In the genomic region with DNA sequence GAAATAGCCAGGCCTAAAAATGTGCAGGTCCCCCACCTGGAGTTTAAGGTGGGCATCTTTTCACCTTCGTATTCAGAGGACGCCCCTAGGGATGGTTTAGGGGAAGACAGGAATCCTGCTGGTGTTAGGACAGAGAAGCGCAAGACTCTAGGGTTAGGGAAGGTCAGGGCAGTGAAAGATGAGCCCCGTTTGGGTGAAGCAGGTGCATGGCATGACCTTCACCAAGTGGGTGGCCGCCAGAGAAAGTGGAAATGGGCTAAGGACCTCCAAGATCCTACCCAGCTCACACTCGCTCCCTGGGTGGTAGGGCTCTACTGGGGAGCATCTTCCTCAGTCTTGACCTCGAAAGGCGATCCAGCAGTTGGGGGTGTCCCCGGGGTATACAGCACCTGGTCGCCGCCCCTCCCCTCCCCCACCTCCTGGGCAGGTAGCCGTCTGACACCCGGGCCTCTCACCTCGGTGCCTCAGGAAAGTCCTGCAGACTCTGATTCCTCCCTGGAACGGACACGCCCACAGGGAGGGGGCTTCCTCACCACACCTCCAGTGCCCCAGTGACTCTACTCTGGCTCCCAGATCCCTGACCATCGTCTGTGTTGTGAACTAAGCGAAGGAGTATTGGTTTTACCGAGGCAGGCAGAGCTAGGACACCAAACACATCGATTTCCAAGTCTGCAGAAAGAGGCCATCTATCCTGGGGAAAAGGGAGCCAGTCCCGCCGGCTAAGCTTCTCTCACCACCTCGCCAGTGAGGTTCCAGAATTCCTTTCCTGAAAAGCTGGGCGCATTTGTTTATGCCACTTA, we compare ENCODE assay signal across 9 mouse cellular contexts. TPM values are rescaled to one million over a fixed set of nuclear protein-coding genes. Genes with fewer than 3 reads are reported as not detected.
DNase-seq lines count a peak whose midpoint lies in the region; ATAC-seq and TF ChIP-seq lines count a peak whose summit lies in the region.
"Had no signal": no experiment of that assay in that cellular context is flagged by ENCODE, and none has a peak within 500 bp of the region (broad histone marks: within the 10 kb centered on the region; RNA-seq: fewer than 3 reads in every experiment).

No protein-coding gene starts in this region.

- no peak for TF ChIP-seq EP300 in liver, postnatal 0 days (IDR thresholded peaks at IDR 0.05; ENCODE audit: low read depth)

- peaks cover 12% of the 10 kb centered on the region for H3K4me1 ChIP-seq in heart, embryonic 11.5 days (ENCODE audit: control insufficient read depth, insufficient read depth, low read length)
- H3K4me1 ChIP-seq in hindbrain, embryonic 10.5 days (replicated peaks): peaks cover 33% of the 10 kb centered on the region
- H3K4me1 ChIP-seq in liver, postnatal 0 days (ENCODE audit: insufficient read depth): peaks cover 11% of the 10 kb centered on the region

- peak; percentile 53; the same call in 1 of the 2 replicates for ATAC-seq in heart, embryonic 11.5 days (replicated peaks; ENCODE audit: insufficient number of reproducible peaks, low FRiP score, low TSS enrichment)
- no peak for ATAC-seq in liver, postnatal 0 days

- DNase-seq in heart, postnatal 14 days: no peak
- DNase-seq in ES-CJ7 (ENCODE audit: low read depth, low spot score): peak; percentile 87
- DNase-seq in hindbrain, embryonic 10.5 days (ENCODE audit: low spot score): peak; percentile 12
- peak; percentile 28 for DNase-seq in liver, postnatal 0 days
- no peak for DNase-seq in frontal cortex, adult 2 months (ENCODE audit: extremely low spot score in 1 of 2, low spot score in 1 of 2)
- DNase-seq in layer of hippocampus, adult 11-12 months (ENCODE audit: low spot score): no peak
- no peak for DNase-seq in layer of hippocampus, postnatal 14 days (ENCODE audit: low spot score in 2 of 2)
- DNase-seq: cerebellum, postnatal 36 days had no signal

- H3K27me3 ChIP-seq in heart, embryonic 11.5 days (ENCODE audit: control insufficient read depth, insufficient read depth, low read length): peaks cover 20% of the 10 kb centered on the region
- H3K27me3 ChIP-seq in hindbrain, embryonic 10.5 days (ENCODE audit: insufficient read depth, poor library complexity, severe bottlenecking): peaks cover 42% of the 10 kb centered on the region
- H3K27me3 ChIP-seq in liver, postnatal 0 days (ENCODE audit: insufficient read depth, low read length): 0 out of 2 replicates have a peak, but pooled peaks cover 2% of the 10 kb centered on the region

- H3K9ac ChIP-seq in heart, embryonic 11.5 days (ENCODE audit: low read depth, low read length): no peak overlapping the region; the same call in 1 of the 2 replicates
- no peak overlapping the region for H3K9ac ChIP-seq in liver, postnatal 0 days (replicated peaks)

- no peaks in the 10 kb centered on the region for H3K9me3 ChIP-seq in heart, embryonic 11.5 days (replicated peaks; ENCODE audit: control insufficient read depth, low read length)
- H3K9me3 ChIP-seq in hindbrain, embryonic 10.5 days: peaks cover 3% of the 10 kb centered on the region; the same call in 1 of the 2 replicates
- H3K9me3 ChIP-seq in liver, postnatal 0 days (ENCODE audit: low read length): no peaks in the 10 kb centered on the region

- peak overlapping the region; percentile 28 for H3K4me3 ChIP-seq in heart, embryonic 11.5 days (ENCODE audit: low read depth, low read length)
- H3K4me3 ChIP-seq in hindbrain, embryonic 10.5 days: peak overlapping the region; percentile 40
- H3K4me3 ChIP-seq in liver, postnatal 0 days (ENCODE audit: low read depth, low read length): peak overlapping the region; percentile 3; the same call in 1 of the 2 replicates

- intact Hi-C loops in heart, postnatal 14 days (cut with DNase I): no loop called here

- no peaks in the 10 kb centered on the region for H3K36me3 ChIP-seq in heart, embryonic 11.5 days (ENCODE audit: control insufficient read depth, insufficient read depth, low read length)
- H3K36me3 ChIP-seq in hindbrain, embryonic 10.5 days: no peaks in the 10 kb centered on the region
- no peaks in the 10 kb centered on the region for H3K36me3 ChIP-seq in liver, postnatal 0 days (replicated peaks; ENCODE audit: insufficient read depth, low read length)

- H3K4me2 ChIP-seq in heart, embryonic 11.5 days: peak overlapping the region; percentile 53
- peak overlapping the region; percentile 62 for H3K4me2 ChIP-seq in liver, postnatal 0 days (ENCODE audit: low read depth, low read length)

- TF ChIP-seq CTCF in liver, postnatal 0 days (IDR thresholded peaks at IDR 0.05; ENCODE audit: low read depth): no peak

- WGBS in heart, embryonic 11.5 days (ENCODE audit: insufficient replicate concordance): 2% methylated on average over 23 of the region's 24 CpGs
- WGBS in hindbrain, embryonic 10.5 days: 7% methylated on average over 24 of the region's 24 CpGs
- 7% methylated on average over 24 of the region's 24 CpGs for WGBS in liver, postnatal 0 days (ENCODE audit: insufficient replicate concordance)

- no peak overlapping the region for H3K27ac ChIP-seq in heart, embryonic 11.5 days (ENCODE audit: low read depth, low read length)
- peak overlapping the region; percentile 35; the same call in 1 of the 2 replicates for H3K27ac ChIP-seq in hindbrain, embryonic 10.5 days
- no peak overlapping the region for H3K27ac ChIP-seq in liver, postnatal 0 days (ENCODE audit: low read depth)

RNA-seq across cellular contexts. Expression of a gene that starts 10.6 kb away (rescaled TPM):
- 2.9 and 3.0 TPM in 2 replicates for polyA plus RNA-seq in heart, embryonic 11.5 days (2014; fragmentation: Nextera tagmentation; extraction: Ambion mirVana)
- total RNA-seq in heart, postnatal 14 days (2021): 1 to 10 TPM; 5.3 to 5.7 TPM
- 18.0 and 19.8 TPM in 2 replicates for polyA plus RNA-seq in hindbrain, embryonic 10.5 days (2016; fragmentation: Nextera tagmentation; extraction: Ambion mirVana)
- polyA plus RNA-seq in liver, postnatal 0 days (2015; fragmentation: Nextera tagmentation; extraction: Ambion mirVana): 0.47 and 0.63 TPM in 2 replicates
- polyA plus RNA-seq in frontal cortex, adult 2 months (2012; rRNA removed): 24.0 and 26.5 TPM in 2 replicates
- total RNA-seq in layer of hippocampus, postnatal 14 days (2021): 10 to 100 TPM; 28.1 to 28.6 TPM

Comparison
In these comparisons a context has a peak if more than half of its experiments do, and no peak if none do; other contexts are left out.
1. DNase-seq: peak in ES-CJ7 (single experiment), hindbrain, embryonic 10.5 days (single experiment) and liver, postnatal 0 days (single experiment); none in heart, postnatal 14 days (0 of 2), frontal cortex, adult 2 months (0 of 2), layer of hippocampus, adult 11-12 months (single experiment) and layer of hippocampus, postnatal 14 days (0 of 2).
2. Peak in every context shown above with its lines, with median percentiles within 50 percentile points of each other: H3K4me3 ChIP-seq.